Mouse (Mus musculus): ENCODE data around the gene Krt78. TPM values are rescaled to one million over a fixed set of nuclear protein-coding genes. Genes with fewer than 3 reads are reported as not detected.

The Krt78 gene
- total and polyA plus RNA-seq, 3 experiments: not detected

DNA sequence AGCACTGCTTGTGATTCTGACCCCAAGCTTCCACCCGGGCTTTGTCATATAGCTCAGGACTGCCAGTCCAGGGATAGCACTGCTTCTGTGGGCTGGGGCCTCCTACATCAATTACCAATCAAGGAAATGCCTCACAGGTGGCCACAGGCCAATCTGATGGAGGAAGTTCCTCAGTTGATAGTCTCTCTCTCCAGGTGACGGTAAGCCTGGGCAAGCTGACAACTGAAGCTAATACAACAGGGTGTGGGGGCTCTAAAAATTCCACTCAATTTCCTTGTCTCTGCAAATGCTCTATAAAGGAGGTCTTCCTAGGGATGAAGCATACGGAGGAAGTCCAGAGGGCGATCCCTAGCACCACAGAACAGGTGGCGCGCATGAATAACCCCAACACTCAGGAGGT lies 36.9 kb upstream of the Krt78 start:
- DNase-seq (ENCODE audit: extremely low read depth): no peak
- H3K36me3 ChIP-seq (replicated peaks in 1 of 2; ENCODE audit: control insufficient read depth in 1 of 2, insufficient read depth in 1 of 2, low read length in 1 of 2): no peaks in the 10 kb centered on the region
- in situ Hi-C loops (cut with MboI; ENCODE audit: low pct_ligation_motif_present, low pct_unique_long_range_greater_than_20kb, low sequenced_read_pairs): loop anchor here (5.0 kb wide), 1 partner anchor 76 kb away; no protein-coding TSS in a partner anchor
- H3K27ac ChIP-seq (ENCODE audit: insufficient read depth, low read depth): no peak overlapping the region
- TF ChIP-seq NELFE (IDR thresholded peaks at IDR 0.05; ENCODE audit: low read depth, low read length): no peak
- TF ChIP-seq JUND (conservative IDR thresholded peaks at IDR 0.05; ENCODE audit: low read depth, low read length): no peak
- no peak for TF ChIP-seq TCF12 (IDR thresholded peaks at IDR 0.05; ENCODE audit: low read depth, low read length)
- no peak for TF ChIP-seq CTCF (conservative IDR thresholded peaks at IDR 0.05 in 1 of 2, IDR thresholded peaks at IDR 0.05 in 1 of 2; ENCODE audit: low read depth in 2 of 2, low read length in 2 of 2)
- no peak for TF ChIP-seq NRF1 (IDR thresholded peaks at IDR 0.05; ENCODE audit: low read depth, low read length)
- TF ChIP-seq POLR2A (IDR thresholded peaks at IDR 0.05; ENCODE audit: low read depth, low read length): no peak
- no peak overlapping the region for H3K9ac ChIP-seq (ENCODE audit: insufficient read depth, low read depth)
- H3K27me3 ChIP-seq (replicated peaks): peaks cover 48% of the 10 kb centered on the region
- dilution Hi-C loops (cut with MboI; ENCODE audit: extremely low pct_ligation_motif_present, extremely low pct_unique_long_range_greater_than_20kb, low sequenced_read_pairs): no loop called here
- H3K4me1 ChIP-seq (ENCODE audit: control insufficient read depth in 1 of 2, insufficient read depth in 2 of 2): peaks cover 0 to 13% of the 10 kb centered on the region in 2 experiments; a peak in 3 of 4 replicates
- no peak overlapping the region for H3K4me3 ChIP-seq (replicated peaks in 1 of 3; ENCODE audit: low read depth in 2 of 3, low read length in 2 of 3, poor library complexity in 1 of 3)
- H3K4me2 ChIP-seq (ENCODE audit: insufficient read depth, low read depth, poor library complexity, severe bottlenecking): no peak overlapping the region
- peaks cover 5% of the 10 kb centered on the region for H3K9me3 ChIP-seq (replicated peaks; ENCODE audit: low read length)
- no peaks in the 10 kb centered on the region for H3K79me2 ChIP-seq (replicated peaks; ENCODE audit: control insufficient read depth, extremely low read depth, insufficient read depth, poor library complexity, severe bottlenecking)

DNA sequence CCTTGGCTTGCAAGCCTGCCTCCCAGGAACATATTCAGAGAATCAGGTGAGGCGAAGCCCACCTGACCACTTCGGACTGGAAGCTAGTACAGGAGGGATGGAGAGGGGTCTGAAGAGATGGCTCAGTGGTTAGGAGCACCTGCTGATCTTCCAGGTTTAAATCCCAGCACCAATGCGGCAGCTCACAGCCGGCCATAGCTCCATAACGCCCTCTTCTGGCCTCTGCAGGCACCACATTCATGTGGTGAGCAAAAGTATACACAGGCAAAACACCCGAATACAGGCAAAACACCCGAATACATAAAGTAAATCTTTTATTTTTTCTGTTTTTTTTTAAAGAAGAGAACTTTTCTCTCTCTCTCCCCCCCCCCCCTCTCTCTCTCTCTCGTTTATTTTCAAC lies 34.6 kb upstream of the Krt78 start:
- in situ Hi-C loops (cut with MboI; ENCODE audit: low pct_ligation_motif_present, low pct_unique_long_range_greater_than_20kb, low sequenced_read_pairs): no loop called here
- H3K9ac ChIP-seq (ENCODE audit: insufficient read depth, low read depth): no peak overlapping the region
- dilution Hi-C loops (cut with MboI; ENCODE audit: extremely low pct_ligation_motif_present, extremely low pct_unique_long_range_greater_than_20kb, low sequenced_read_pairs): no loop called here
- H3K27me3 ChIP-seq (replicated peaks): peaks cover 53% of the 10 kb centered on the region
- DNase-seq (ENCODE audit: extremely low read depth): no peak
- no peaks in the 10 kb centered on the region for H3K36me3 ChIP-seq (replicated peaks in 1 of 2; ENCODE audit: control insufficient read depth in 1 of 2, insufficient read depth in 1 of 2, low read length in 1 of 2)
- H3K9me3 ChIP-seq (replicated peaks; ENCODE audit: low read length): no peaks in the 10 kb centered on the region
- H3K4me1 ChIP-seq (ENCODE audit: control insufficient read depth in 1 of 2, insufficient read depth in 2 of 2): peaks cover 1 to 20% of the 10 kb centered on the region in 2 experiments; a peak in 3 of 4 replicates
- H3K79me2 ChIP-seq (replicated peaks; ENCODE audit: control insufficient read depth, extremely low read depth, insufficient read depth, poor library complexity, severe bottlenecking): no peaks in the 10 kb centered on the region
- peak; percentile 20 to 36; a peak in 3 of 4 replicates for TF ChIP-seq CTCF (conservative IDR thresholded peaks at IDR 0.05 in 1 of 2, IDR thresholded peaks at IDR 0.05 in 1 of 2; ENCODE audit: low read depth in 2 of 2, low read length in 2 of 2)
- no peak for TF ChIP-seq POLR2A (IDR thresholded peaks at IDR 0.05; ENCODE audit: low read depth, low read length)
- H3K27ac ChIP-seq (ENCODE audit: insufficient read depth, low read depth): no peak overlapping the region
- no peak overlapping the region for H3K4me2 ChIP-seq (ENCODE audit: insufficient read depth, low read depth, poor library complexity, severe bottlenecking)
- H3K4me3 ChIP-seq (replicated peaks in 1 of 3; ENCODE audit: low read depth in 2 of 3, low read length in 2 of 3, poor library complexity in 1 of 3): no peak overlapping the region

DNA sequence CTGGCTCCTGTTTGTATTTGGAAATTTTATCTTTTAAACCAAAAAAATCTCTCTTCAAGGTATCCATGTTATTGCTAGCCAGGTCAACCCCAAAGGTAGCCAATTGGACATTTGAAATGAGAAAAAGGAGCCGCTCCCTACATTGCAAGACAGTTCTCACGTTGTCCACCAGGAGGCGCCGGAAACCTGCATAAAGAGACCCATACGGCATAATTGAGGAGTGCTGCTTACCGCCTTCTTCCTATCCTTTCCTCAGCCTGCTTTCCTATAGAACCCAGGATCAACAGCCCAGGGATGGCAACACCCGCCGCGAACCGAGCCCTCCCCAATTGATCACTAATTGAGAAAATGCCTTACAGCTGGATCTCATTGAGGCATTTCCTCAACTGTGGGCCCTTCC lies 34.0 kb upstream of the Krt78 start:
- Histone ChIP-seq H3K4me3 (replicated peaks in 1 of 3; ENCODE audit: low read depth in 2 of 3, low read length in 2 of 3, poor library complexity in 1 of 3) (no peak overlapping the region), H3K79me2 (replicated peaks; ENCODE audit: control insufficient read depth, extremely low read depth, insufficient read depth, poor library complexity, severe bottlenecking) (no peaks in the 10 kb centered on the region), H3K27ac (ENCODE audit: insufficient read depth, low read depth) (no peak overlapping the region), H3K9me3 (replicated peaks; ENCODE audit: low read length) (no peaks in the 10 kb centered on the region), H3K4me2 (ENCODE audit: insufficient read depth, low read depth, poor library complexity, severe bottlenecking) (no peak overlapping the region), H3K9ac (ENCODE audit: insufficient read depth, low read depth) (no peak overlapping the region), H3K4me1 (ENCODE audit: control insufficient read depth in 1 of 2, insufficient read depth in 2 of 2) (peaks cover 4 to 22% of the 10 kb centered on the region in 2 experiments; a peak in 3 of 4 replicates), H3K27me3 (replicated peaks) (peaks cover 53% of the 10 kb centered on the region), H3K36me3 (replicated peaks in 1 of 2; ENCODE audit: control insufficient read depth in 1 of 2, insufficient read depth in 1 of 2, low read length in 1 of 2) (no peaks in the 10 kb centered on the region)
- TF ChIP-seq ZC3H11A (IDR thresholded peaks at IDR 0.05; ENCODE audit: low read depth, low read length): peak; percentile 99
- TF ChIP-seq ELF1 (IDR thresholded peaks at IDR 0.05; ENCODE audit: low read depth, low read length): peak; percentile 46; the same call in 1 of the 2 replicates
- TF ChIP-seq PAX5 (IDR thresholded peaks at IDR 0.05; ENCODE audit: low read length): no peak
- no peak for TF ChIP-seq ZMIZ1 (IDR thresholded peaks at IDR 0.05; ENCODE audit: low read depth, low read length)
- peak; percentile 100 for TF ChIP-seq SMC3 (IDR thresholded peaks at IDR 0.05; ENCODE audit: low read depth, low read length)
- peak; percentile 66; the same call in 1 of the 2 replicates for TF ChIP-seq NELFE (IDR thresholded peaks at IDR 0.05; ENCODE audit: low read depth, low read length)
- peak; percentile 24; the same call in 1 of the 2 replicates for TF ChIP-seq MEF2A (IDR thresholded peaks at IDR 0.05; ENCODE audit: borderline replicate concordance, low read depth, low read length)
- TF ChIP-seq IRF4 (IDR thresholded peaks at IDR 0.05; ENCODE audit: low read depth, low read length): 0 out of 2 replicates have a peak, but pooled peaks have one; percentile 26
- TF ChIP-seq CTCF (conservative IDR thresholded peaks at IDR 0.05 in 1 of 2, IDR thresholded peaks at IDR 0.05 in 1 of 2; ENCODE audit: low read depth in 2 of 2, low read length in 2 of 2): peak; percentile 96 to 99
- 0 out of 2 replicates have a peak, but pooled peaks have one; percentile 11 for TF ChIP-seq TCF12 (IDR thresholded peaks at IDR 0.05; ENCODE audit: low read depth, low read length)
- TF ChIP-seq RAD21 (IDR thresholded peaks at IDR 0.05; ENCODE audit: low read depth, low read length): peak; percentile 94
- DNase-seq (ENCODE audit: extremely low read depth): peak; percentile 89
- in situ Hi-C loops (cut with MboI; ENCODE audit: low pct_ligation_motif_present, low pct_unique_long_range_greater_than_20kb, low sequenced_read_pairs): no loop called here
- dilution Hi-C loops (cut with MboI; ENCODE audit: extremely low pct_ligation_motif_present, extremely low pct_unique_long_range_greater_than_20kb, low sequenced_read_pairs): no loop called here
